8 mouse cellular contexts compared by ENCODE assay signal in genomic region chr12:10438054-10439001, GRCm38 (mm10). TPM values are rescaled to one million over a fixed set of nuclear protein-coding genes. Genes with fewer than 3 reads are reported as not detected.
DNase-seq lines count a peak whose midpoint lies in the region; ATAC-seq and TF ChIP-seq lines count a peak whose summit lies in the region.

No protein-coding gene starts in this region.

- no peak overlapping the region for H3K4me2 ChIP-seq in embryonic facial prominence, embryonic 14.5 days (ENCODE audit: low read depth, low read length)
- H3K4me2 ChIP-seq in heart, postnatal 0 days (ENCODE audit: low read depth, low read length) = no peak overlapping the region
- H3K4me2 ChIP-seq in liver, postnatal 0 days (ENCODE audit: low read depth, low read length) = no peak overlapping the region

- H3K4me1 ChIP-seq in embryonic facial prominence, embryonic 14.5 days (ENCODE audit: control insufficient read depth, insufficient read depth, low read length) = no peaks in the 10 kb centered on the region; the same call in 1 of the 2 replicates
- no peaks in the 10 kb centered on the region for H3K4me1 ChIP-seq in heart, postnatal 0 days (ENCODE audit: control insufficient read depth, insufficient read depth)
- no peaks in the 10 kb centered on the region for H3K4me1 ChIP-seq in liver, postnatal 0 days (ENCODE audit: insufficient read depth)

- no peaks in the 10 kb centered on the region for H3K9me3 ChIP-seq in embryonic facial prominence, embryonic 14.5 days (ENCODE audit: control insufficient read depth, low read length)
- H3K9me3 ChIP-seq in heart, postnatal 0 days (replicated peaks; ENCODE audit: control insufficient read depth, low read length) = no peaks in the 10 kb centered on the region
- no peaks in the 10 kb centered on the region for H3K9me3 ChIP-seq in liver, postnatal 0 days (ENCODE audit: low read length)

- H3K27me3 ChIP-seq in C2C12 (ENCODE audit: control insufficient read depth, insufficient read depth, insufficient read length) = no peaks in the 10 kb centered on the region
- no peaks in the 10 kb centered on the region for H3K27me3 ChIP-seq in embryonic facial prominence, embryonic 14.5 days (replicated peaks; ENCODE audit: control insufficient read depth, insufficient read depth, low read length)
- H3K27me3 ChIP-seq in heart, postnatal 0 days (ENCODE audit: control insufficient read depth, insufficient read depth, low read length) = no peaks in the 10 kb centered on the region
- no peaks in the 10 kb centered on the region for H3K27me3 ChIP-seq in liver, postnatal 0 days (ENCODE audit: insufficient read depth, low read length)

- H3K4me3 ChIP-seq in C2C12 (ENCODE audit: insufficient read depth, poor library complexity, severe bottlenecking) = no peak overlapping the region
- H3K4me3 ChIP-seq in embryonic facial prominence, embryonic 14.5 days (ENCODE audit: low read depth, low read length) = no peak overlapping the region
- no peak overlapping the region for H3K4me3 ChIP-seq in heart, postnatal 0 days (ENCODE audit: low read depth, low read length)
- H3K4me3 ChIP-seq in liver, postnatal 0 days (ENCODE audit: low read depth, low read length) = no peak overlapping the region

- WGBS in embryonic facial prominence, embryonic 14.5 days = 14% methylated on average over 15 of the region's 15 CpGs
- 29% methylated on average over 15 of the region's 15 CpGs for WGBS in heart, postnatal 0 days
- WGBS in liver, postnatal 0 days (ENCODE audit: insufficient replicate concordance) = 29% methylated on average over 15 of the region's 15 CpGs

- peak; percentile 84 to 87 for DNase-seq in adrenal gland, postnatal 36 days
- DNase-seq in embryonic facial prominence, embryonic 14.5 days (ENCODE audit: low spot score) = peak; percentile 94
- DNase-seq in heart, postnatal 0 days (ENCODE audit: low spot score) = peak; percentile 73
- peak; percentile 72 to 94 for DNase-seq in kidney, postnatal 36 days
- peak; percentile 80 for DNase-seq in liver, postnatal 0 days
- DNase-seq in ovary, postnatal 10 days (ENCODE audit: low spot score) = peak; percentile 75
- peak; percentile 49 for DNase-seq in thymus, postnatal 0 days (ENCODE audit: low spot score)

- no peak for TF ChIP-seq EP300 in heart, postnatal 0 days (IDR thresholded peaks at IDR 0.05; ENCODE audit: low read depth)
- no peak for TF ChIP-seq EP300 in liver, postnatal 0 days (IDR thresholded peaks at IDR 0.05; ENCODE audit: low read depth)

- no peaks in the 10 kb centered on the region for H3K79me2 ChIP-seq in C2C12 (ENCODE audit: control insufficient read depth, insufficient read depth)

- H3K27ac ChIP-seq in embryonic facial prominence, embryonic 14.5 days (replicated peaks; ENCODE audit: low read depth, low read length) = no peak overlapping the region; the same call in 1 of the 2 replicates
- no peak overlapping the region for H3K27ac ChIP-seq in heart, postnatal 0 days (ENCODE audit: low read depth)
- H3K27ac ChIP-seq in liver, postnatal 0 days (ENCODE audit: low read depth) = no peak overlapping the region

- H3K9ac ChIP-seq in embryonic facial prominence, embryonic 14.5 days (ENCODE audit: low read depth, low read length) = no peak overlapping the region
- no peak overlapping the region for H3K9ac ChIP-seq in heart, postnatal 0 days (replicated peaks; ENCODE audit: low read depth, low read length)
- no peak overlapping the region for H3K9ac ChIP-seq in liver, postnatal 0 days (replicated peaks)

- peak; percentile 63 for TF ChIP-seq CTCF in C2C12 (IDR thresholded peaks at IDR 0.05; ENCODE audit: control insufficient read depth, insufficient read depth, insufficient read length)
- TF ChIP-seq CTCF in heart, postnatal 0 days (IDR thresholded peaks at IDR 0.05; ENCODE audit: low read depth) = peak; percentile 92
- TF ChIP-seq CTCF in liver, postnatal 0 days (IDR thresholded peaks at IDR 0.05; ENCODE audit: low read depth) = peak; percentile 87

- H3ac ChIP-seq in C2C12 (ENCODE audit: control insufficient read depth, insufficient read length, low read depth) = no peak overlapping the region

- peak; percentile 81 for ATAC-seq in embryonic facial prominence, embryonic 14.5 days (ENCODE audit: low read depth)
- peak; percentile 39; the same call in 1 of the 2 replicates for ATAC-seq in heart, postnatal 0 days (ENCODE audit: insufficient read depth, low read depth)
- no peak for ATAC-seq in liver, postnatal 0 days

- H3K36me3 ChIP-seq in C2C12 (ENCODE audit: control insufficient read depth, insufficient read depth) = no peaks in the 10 kb centered on the region
- H3K36me3 ChIP-seq in embryonic facial prominence, embryonic 14.5 days (ENCODE audit: control insufficient read depth, insufficient read depth, low read length) = no peaks in the 10 kb centered on the region
- H3K36me3 ChIP-seq in heart, postnatal 0 days (replicated peaks; ENCODE audit: control insufficient read depth, insufficient read depth, low read length) = no peaks in the 10 kb centered on the region
- no peaks in the 10 kb centered on the region for H3K36me3 ChIP-seq in liver, postnatal 0 days (replicated peaks; ENCODE audit: insufficient read depth, low read length)

- no peaks in the 10 kb centered on the region for H3K79me3 ChIP-seq in C2C12 (ENCODE audit: low read depth)

TF ChIP-seq in C2C12, 6 proteins besides CTCF, POLR2A, EP300 and RAD21:
- no peak for TF ChIP-seq CEBPB (IDR thresholded peaks at IDR 0.05; ENCODE audit: low read depth)
- no peak for TF ChIP-seq FOSL1 (IDR thresholded peaks at IDR 0.05; ENCODE audit: insufficient read depth, low read length, poor library complexity, severe bottlenecking)
- TF ChIP-seq MYOD1 (IDR thresholded peaks at IDR 0.05; ENCODE audit: control insufficient read depth, insufficient read length, low read depth) = no peak
- no peak for TF ChIP-seq MAX (IDR thresholded peaks at IDR 0.05)
- TF ChIP-seq USF1 (IDR thresholded peaks at IDR 0.05; ENCODE audit: low read depth) = no peak
- TF ChIP-seq MYOG (IDR thresholded peaks at IDR 0.05; ENCODE audit: control insufficient read depth, extremely low read depth, insufficient read length) = no peak

RNA-seq across cellular contexts. Expression of gene Rdh14, which starts 47.8 kb away (rescaled TPM):
- polyA plus RNA-seq in C2C12 (2012; fragmentation: generic; extraction: Trizol) = 7.0 TPM
- 10 to 100 TPM; 32.5 to 44.2 TPM for total RNA-seq in adrenal gland, postnatal 36 days (2021)
- 40.7 and 44.2 TPM in 2 replicates for polyA plus RNA-seq in embryonic facial prominence, embryonic 14.5 days (2014; fragmentation: Nextera tagmentation; extraction: Ambion mirVana)
- 56.9 and 68.1 TPM in 2 replicates for total RNA-seq in heart, postnatal 0 days (2014; rRNA removed; ENCODE audit: low replicate concordance)
- polyA plus RNA-seq in heart, postnatal 0 days (2015; fragmentation: Nextera tagmentation; extraction: Ambion mirVana) = 90.7 and 97.2 TPM in 2 replicates
- polyA plus RNA-seq in liver, postnatal 0 days (2015; fragmentation: Nextera tagmentation; extraction: Ambion mirVana) = 35.4 and 38.6 TPM in 2 replicates
- polyA plus RNA-seq in thymus, postnatal 0 days (2015; fragmentation: Nextera tagmentation; extraction: Ambion mirVana) = 34.8 and 38.7 TPM in 2 replicates
